Mouse (Mus musculus) layer of hippocampus, adult 18-20 months (tissue): ENCODE data around the gene Clcn7. TPM values are rescaled to one million over a fixed set of nuclear protein-coding genes. Genes with fewer than 3 reads are reported as not detected.

Experiments
- DNase-seq, 2 experiments: peaks; one replicate each; pipeline ENCODE4 v3.0.0; 2022; ENCODE audit warnings: low spot score in 2 of 2
- total RNA-seq, 2 experiments: library from RNA; stranded (reverse); gene quantifications; 2 replicates each; pipeline ENCODE4 v1.2.3; 2021

The Clcn7 gene
- total RNA-seq, 2 experiments from 2014 or later = 50.9 to 54.0 TPM

- peak in 1 of 2 experiments; percentile 57 for DNase-seq
Measured at GRCm38 (mm10) chr17:25210680-25211466, 77.7 kb downstream of the Clcn7 start.

- no peak for DNase-seq
Measured at GRCm38 (mm10) chr17:25211705-25212104, 78.5 kb downstream of the Clcn7 start.

Other genes with a start within 250 kb of the Clcn7 start
- 10 to 100 TPM; 32.3 to 33.5 TPM for gene Nubp2, start 247.0 kb upstream of the Clcn7 start, total RNA-seq
- gene Spsb3, start 246.7 kb upstream of the Clcn7 start, total RNA-seq = 10 to 100 TPM; 47.5 to 48.3 TPM
- 10 to 100 TPM; 52.0 to 53.1 TPM for gene Eme2, start 238.3 kb upstream of the Clcn7 start, total RNA-seq
- 10 to 100 TPM; 75.4 to 78.6 TPM for gene Mrps34, start 238.3 kb upstream of the Clcn7 start, total RNA-seq
- 10 to 100 TPM; 60.7 to 61.2 TPM for gene Nme3, start 236.9 kb upstream of the Clcn7 start, total RNA-seq
- gene Mapk8ip3, start 196.4 kb upstream of the Clcn7 start, total RNA-seq = 100 to 1,000 TPM; 388 to 404 TPM
- gene Jpt2, start 172.7 kb upstream of the Clcn7 start, total RNA-seq = 1 to 10 TPM; 5.9 to 6.4 TPM
- 10 to 100 TPM; 27.2 to 27.8 TPM for gene Cramp1l, start 117.6 kb upstream of the Clcn7 start, total RNA-seq
- gene Ift140, start 117.3 kb upstream of the Clcn7 start, total RNA-seq = 10 to 100 TPM; 21.2 to 23.2 TPM
- 1 to 10 TPM; 7.4 to 9.2 TPM for gene Tmem204, start 49.8 kb upstream of the Clcn7 start, total RNA-seq
- 10 to 100 TPM; 29.9 to 35.3 TPM for gene Telo2, start 17.4 kb upstream of the Clcn7 start, total RNA-seq
- gene Ptx4, start 12.6 kb upstream of the Clcn7 start, total RNA-seq = 1 to 10 TPM; 2.0 to 2.6 TPM
- gene Ccdc154, start 29.1 kb downstream of the Clcn7 start, total RNA-seq = under 1 TPM; 0.12 to 0.18 TPM
- gene Gm38655, start 42.1 kb downstream of the Clcn7 start, total RNA-seq = not detected
- gene BC003965, start 51.2 kb downstream of the Clcn7 start, total RNA-seq = 10 to 100 TPM; 19.5 to 21.2 TPM
- 10 to 100 TPM; 41.7 to 43.6 TPM for gene Unkl, start 55.0 kb downstream of the Clcn7 start, total RNA-seq
- 10 to 100 TPM; 71.1 to 73.5 TPM for gene Gnptg, start 106.7 kb downstream of the Clcn7 start, total RNA-seq
- 10 to 100 TPM; 22.9 to 23.7 TPM for gene Tsr3, start 106.8 kb downstream of the Clcn7 start, total RNA-seq
- 1 to 10 TPM; 5.8 to 7.8 TPM for gene Baiap3, start 123.0 kb downstream of the Clcn7 start, total RNA-seq
- gene Ube2i, start 141.2 kb downstream of the Clcn7 start, total RNA-seq = 100 to 1,000 TPM; 243 to 245 TPM
- gene Prss34, start 165.0 kb downstream of the Clcn7 start, total RNA-seq = not detected
- gene Prss28, start 175.3 kb downstream of the Clcn7 start, total RNA-seq = not detected
- gene Prss29, start 185.3 kb downstream of the Clcn7 start, total RNA-seq = not detected
- gene Tpsab1, start 212.2 kb downstream of the Clcn7 start, total RNA-seq = not detected
- gene Tpsb2, start 232.9 kb downstream of the Clcn7 start, total RNA-seq = under 1 TPM in 1 of 2 experiments, not detected in 1; 0.30 TPM
- gene Tpsg1, start 235.9 kb downstream of the Clcn7 start, total RNA-seq = not detected